Mouse (Mus musculus): ENCODE results near the gene Arsb.

- TF ChIP-seq CTCF (IDR thresholded peaks at IDR 0.05; ENCODE audit: borderline replicate concordance, insufficient read depth, low read length): no peak
- no peak for TF ChIP-seq POLR2A (IDR thresholded peaks at IDR 0.05; ENCODE audit: low read depth, low read length)
Measured at GRCm38 (mm10) chr13:93938118-93938517, 166.7 kb downstream of the Arsb start.
